Mouse (Mus musculus) forebrain, embryonic 13.5 days (tissue): ENCODE measurements around the gene Zfp334. TPM values are rescaled to one million over a fixed set of nuclear protein-coding genes. Genes with fewer than 3 reads are reported as not detected.

ENCODE experiments used
- ATAC-seq: fragments of 200-750 bp; cut with Nextera tagmentation; 2 replicates; pipeline ENCODE4 v1.8.0; 2017
- H3K27ac ChIP-seq: fragments of 300-500 bp; sonication (generic); 2 replicates; pipeline ENCODE4 v1.5.1; 2015; ENCODE audit warnings: inconsistent platforms, mild to moderate bottlenecking, moderate library complexity
- H3K27me3 ChIP-seq: fragments of 300-500 bp; sonication (generic); 2 replicates; pipeline ENCODE4 v1.6.1; 2015; ENCODE audit warnings: mild to moderate bottlenecking, inconsistent platforms
- H3K36me3 ChIP-seq: fragments of 300-500 bp; sonication (generic); 2 replicates; pipeline ENCODE4 v1.6.1; 2015; ENCODE audit warnings: mild to moderate bottlenecking, inconsistent platforms; ENCODE audit not compliant: poor library complexity, severe bottlenecking
- H3K4me1 ChIP-seq: fragments of 300-500 bp; sonication (generic); 2 replicates; pipeline ENCODE4 v1.6.1; 2015; ENCODE audit warnings: inconsistent platforms
- H3K4me2 ChIP-seq: fragments of 300-500 bp; sonication (generic); 2 replicates; pipeline ENCODE4 v1.6.1; 2015; ENCODE audit warnings: inconsistent platforms, mild to moderate bottlenecking, moderate library complexity
- H3K4me3 ChIP-seq: fragments of 300-500 bp; sonication (generic); 2 replicates; pipeline ENCODE4 v1.5.1; 2015; ENCODE audit warnings: mild to moderate bottlenecking, inconsistent platforms
- H3K9ac ChIP-seq: fragments of 300-500 bp; sonication (generic); 2 replicates; pipeline ENCODE4 v1.6.1; 2015; ENCODE audit warnings: mild to moderate bottlenecking, inconsistent platforms
- H3K9me3 ChIP-seq: fragments of 300-500 bp; sonication (generic); replicated peaks from 2 replicates; pipeline ENCODE4 v1.6.1; 2016; ENCODE audit warnings: inconsistent platforms
- WGBS: fragments of 180-500 bp; shearing (Covaris S2); methylation state at CpG from one replicate; pipeline ENCODE4 v1.1.7; 2015; 5-methylcytosine and 5-hydroxymethylcytosine counted together
- polyA plus RNA-seq: library from polyadenylated mRNA; unstranded; fragments of >200 nt; fragmentation: Nextera tagmentation; extraction: Ambion mirVana; gene quantifications from 2 replicates; pipeline ENCODE4 v1.2.1, GENCODE M21; 2015

Zfp334 gene
- 13.6 and 15.5 TPM in 2 replicates for polyA plus RNA-seq

DNA sequence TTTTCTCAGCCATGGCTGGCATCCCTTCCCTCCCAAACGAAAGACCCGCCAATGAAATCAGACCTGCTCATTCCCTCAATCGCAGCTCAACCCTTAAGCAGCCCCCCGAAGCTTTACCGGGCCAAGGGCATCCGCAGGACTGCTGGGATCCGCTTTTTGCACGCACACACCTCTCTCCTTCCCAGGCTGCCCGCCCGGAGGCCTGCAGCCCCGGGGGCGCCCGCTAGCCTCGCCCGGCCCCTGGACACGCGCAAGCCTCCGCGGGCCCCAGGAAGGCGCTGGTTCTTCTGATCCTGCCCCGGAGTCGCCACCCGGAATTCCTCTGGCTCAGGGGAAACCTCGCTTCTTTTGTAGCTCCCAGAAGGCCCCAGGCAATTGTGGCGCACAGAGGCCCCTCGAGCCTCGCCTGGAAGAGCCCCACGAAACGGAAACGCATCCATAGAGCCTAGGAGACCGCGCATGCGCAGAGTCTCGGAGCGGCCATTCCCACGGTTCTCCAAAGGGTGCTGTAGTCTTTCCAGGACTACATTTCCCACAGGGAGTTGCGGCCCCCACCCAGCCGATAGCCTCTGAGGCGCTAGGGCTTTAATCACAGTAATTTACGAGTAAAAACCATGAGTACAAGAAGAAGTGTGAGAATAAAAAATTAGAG, at the start of gene Zfp334:
Zfp334 (minus strand) TSS at position 416 of the 652 bp plus-strand sequence.
- under 1% methylated on average over 40 of the region's 40 CpGs for WGBS

DNA sequence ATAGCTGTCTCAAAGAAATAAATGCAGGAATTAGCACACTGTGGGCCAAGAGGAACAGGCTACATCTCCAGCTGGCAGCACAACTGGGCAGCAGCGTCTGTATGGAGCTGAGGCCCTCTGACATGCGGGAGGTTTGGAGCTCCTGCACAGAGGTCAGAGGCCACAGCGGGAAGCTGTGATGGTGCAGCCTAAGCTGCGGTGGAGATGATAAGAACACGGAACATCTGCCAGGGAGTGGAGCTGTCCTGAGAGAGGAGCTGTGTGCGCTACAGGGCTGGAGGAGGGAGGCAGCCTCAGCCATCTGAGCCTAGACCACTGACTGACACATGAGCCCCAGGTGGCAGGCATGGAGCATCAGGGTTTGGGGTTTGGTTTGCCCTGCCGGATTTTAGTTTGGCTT, 40.6 kb upstream of the Zfp334 start:
- ATAC-seq = no peak
- no peak overlapping the region for H3K27ac ChIP-seq
- H3K9ac ChIP-seq = no peak overlapping the region
- no peaks in the 10 kb centered on the region for H3K9me3 ChIP-seq
- 70% methylated on average over 7 of the region's 7 CpGs for WGBS
- no peaks in the 10 kb centered on the region for H3K36me3 ChIP-seq
- no peaks in the 10 kb centered on the region for H3K27me3 ChIP-seq
- H3K4me2 ChIP-seq = no peak overlapping the region
- no peaks in the 10 kb centered on the region for H3K4me1 ChIP-seq
- H3K4me3 ChIP-seq = no peak overlapping the region

More for the DNA sequence above, at the start of gene Zfp334:
- peaks cover 24% of the 10 kb centered on the region for H3K4me1 ChIP-seq
- H3K9ac ChIP-seq = peak within 1 kb of the TSS; percentile 96
- no peaks in the 10 kb centered on the region for H3K9me3 ChIP-seq
- H3K4me2 ChIP-seq = peak within 1 kb of the TSS; percentile 87
- H3K27me3 ChIP-seq = no peaks in the 10 kb centered on the region
- peak within 1 kb of the TSS; percentile 96 for H3K27ac ChIP-seq
- peak; percentile 93 for ATAC-seq
- H3K36me3 ChIP-seq = peaks cover 38% of the 10 kb centered on the region
- peak within 1 kb of the TSS; percentile 86 for H3K4me3 ChIP-seq

DNA sequence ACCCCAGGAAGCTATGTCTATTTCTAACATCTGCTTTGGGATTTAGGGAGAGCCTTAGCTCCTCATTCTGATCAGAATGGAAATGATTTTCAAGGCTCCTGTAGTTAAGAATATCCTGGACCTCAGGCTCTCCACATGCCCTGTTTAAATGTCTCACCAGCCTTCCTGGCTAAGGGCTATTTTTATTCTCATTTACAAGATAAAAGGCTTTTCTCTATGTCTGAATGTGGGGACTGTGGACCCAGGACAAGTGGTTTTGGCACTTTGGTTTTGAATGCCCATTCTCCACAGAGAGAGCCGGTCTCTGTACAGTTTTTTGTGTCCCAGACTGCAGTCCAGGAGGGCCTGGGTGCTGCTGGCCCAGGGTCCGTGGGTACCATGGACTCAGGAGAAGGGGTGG, 32.1 kb upstream of the Zfp334 start:
- Histone ChIP-seq H3K4me1 (peaks cover 45% of the 10 kb centered on the region), H3K4me3 (no peak overlapping the region), H3K9ac (peak overlapping the region; percentile 22; the same call in 1 of the 2 replicates), H3K27ac (peak overlapping the region; percentile 85), H3K9me3 (no peaks in the 10 kb centered on the region), H3K27me3 (no peaks in the 10 kb centered on the region), H3K4me2 (peak overlapping the region; percentile 1; the same call in 1 of the 2 replicates), H3K36me3 (no peaks in the 10 kb centered on the region)
- ATAC-seq = 0 out of 2 replicates have a peak, but pooled peaks have one; percentile 39
- whole genome bisulfite sequencing = 30% methylated on average over 2 of the region's 2 CpGs

DNA sequence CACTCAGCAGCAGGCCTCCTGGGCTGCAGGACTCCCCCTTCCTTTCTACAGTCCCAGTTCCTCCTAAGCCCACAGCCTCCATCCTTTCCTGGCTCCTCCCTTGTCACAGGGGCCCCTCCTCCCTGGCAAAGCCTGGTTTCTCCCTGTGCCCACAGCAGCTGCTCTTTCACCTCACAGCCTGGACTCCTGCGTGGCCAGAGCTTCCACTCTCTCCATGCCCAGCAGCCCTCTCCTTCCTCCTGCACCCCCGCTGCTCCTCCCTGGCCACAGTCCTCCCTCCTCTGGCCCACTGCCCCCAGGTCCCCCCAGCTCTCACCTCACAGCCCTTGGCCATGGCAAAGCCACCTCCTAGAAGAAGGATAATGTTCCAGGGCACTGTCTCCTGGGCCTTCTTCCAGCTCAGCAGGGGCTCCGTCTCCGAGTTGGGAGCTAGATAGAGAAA, 31.6 kb upstream of the Zfp334 start:
- peak overlapping the region; percentile 22; the same call in 1 of the 2 replicates for H3K9ac ChIP-seq
- peak overlapping the region; percentile 85 for H3K27ac ChIP-seq
- no peaks in the 10 kb centered on the region for H3K36me3 ChIP-seq
- peak overlapping the region; percentile 1; the same call in 1 of the 2 replicates for H3K4me2 ChIP-seq
- ATAC-seq = peak; percentile 43; the same call in 1 of the 2 replicates
- 54% methylated on average over 4 of the region's 4 CpGs for WGBS
- no peak overlapping the region for H3K4me3 ChIP-seq
- H3K4me1 ChIP-seq = peaks cover 49% of the 10 kb centered on the region
- no peaks in the 10 kb centered on the region for H3K9me3 ChIP-seq
- no peaks in the 10 kb centered on the region for H3K27me3 ChIP-seq

DNA sequence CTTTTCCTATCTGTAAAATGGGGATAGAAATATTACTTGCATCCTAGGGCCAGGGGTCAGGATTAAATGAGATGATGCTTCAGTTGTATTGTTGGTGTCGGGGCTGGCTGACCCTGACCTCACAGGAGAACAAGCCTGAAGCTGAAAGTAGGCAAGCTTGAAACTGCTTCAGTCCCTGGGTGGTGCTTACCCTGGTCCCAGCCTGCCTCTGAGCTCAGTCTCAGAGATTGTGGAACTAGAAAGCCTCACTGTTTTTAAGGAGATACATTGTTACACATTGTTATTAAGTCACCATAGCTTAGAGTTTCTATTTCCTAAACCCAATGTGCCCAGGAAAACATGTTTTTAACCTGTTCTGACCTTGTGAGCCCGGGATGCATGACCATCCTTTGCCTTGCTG, 30.5 kb upstream of the Zfp334 start:
- H3K4me1 ChIP-seq = peaks cover 53% of the 10 kb centered on the region
- H3K27me3 ChIP-seq = no peaks in the 10 kb centered on the region
- no peak overlapping the region for H3K4me3 ChIP-seq
- no peaks in the 10 kb centered on the region for H3K9me3 ChIP-seq
- H3K4me2 ChIP-seq = no peak overlapping the region
- 88% methylated on average over 2 of the region's 2 CpGs for WGBS
- ATAC-seq = no peak
- no peaks in the 10 kb centered on the region for H3K36me3 ChIP-seq
- H3K27ac ChIP-seq = no peak overlapping the region
- H3K9ac ChIP-seq = no peak overlapping the region

DNA sequence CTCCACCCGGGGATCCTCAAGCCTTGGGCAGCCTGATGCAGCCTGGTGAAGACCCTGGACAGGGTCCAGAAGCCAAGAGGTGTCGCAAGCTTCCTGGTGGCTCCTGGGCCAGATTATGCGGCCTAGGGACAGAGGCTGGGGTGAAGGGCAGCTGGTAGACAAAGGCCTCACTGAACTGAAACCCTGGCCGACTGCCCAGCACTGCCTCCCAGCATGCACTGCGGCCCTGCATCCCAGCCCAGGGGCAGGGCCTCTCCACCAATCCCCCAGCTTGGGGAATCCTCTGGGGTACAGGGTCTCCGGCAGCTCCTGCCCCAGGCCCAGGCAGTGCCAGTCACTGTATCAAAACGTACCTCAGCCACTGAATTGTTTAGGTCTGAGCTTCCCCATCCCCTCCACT, 29.2 kb upstream of the Zfp334 start:
- Histone ChIP-seq H3K27me3 (no peaks in the 10 kb centered on the region), H3K9ac (0 out of 2 replicates have a peak overlapping the region, but pooled peaks have one; percentile 6), H3K9me3 (no peaks in the 10 kb centered on the region), H3K27ac (peak overlapping the region; percentile 75), H3K36me3 (no peaks in the 10 kb centered on the region), H3K4me2 (no peak overlapping the region; the same call in 1 of the 2 replicates), H3K4me3 (no peak overlapping the region), H3K4me1 (peaks cover 53% of the 10 kb centered on the region)
- WGBS = 31% methylated on average over 7 of the region's 7 CpGs
- ATAC-seq = peak; percentile 54

DNA sequence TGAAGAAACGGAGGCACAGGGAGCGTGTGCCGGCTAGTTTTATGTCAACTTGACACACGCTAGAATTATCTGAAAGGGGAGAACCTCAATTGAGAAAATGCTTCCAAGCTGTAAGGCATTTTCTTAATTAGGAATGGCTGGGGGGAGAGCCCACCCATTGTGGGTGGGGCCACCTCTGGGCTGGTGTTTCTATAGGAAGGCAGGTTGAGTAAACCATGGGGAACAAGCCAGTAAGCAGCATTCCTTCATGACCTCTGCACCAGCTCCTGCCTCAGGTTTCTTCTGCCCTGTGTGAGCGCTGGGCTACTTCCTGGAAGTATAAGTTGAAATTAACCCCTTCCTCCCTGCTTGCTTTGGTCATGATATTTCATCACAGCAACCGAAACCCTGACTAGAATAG, 27.7 kb upstream of the Zfp334 start:
- WGBS = 49% methylated on average over 6 of the region's 6 CpGs
- Histone ChIP-seq H3K4me2 (no peak overlapping the region), H3K27me3 (no peaks in the 10 kb centered on the region), H3K4me3 (no peak overlapping the region), H3K9me3 (no peaks in the 10 kb centered on the region), H3K27ac (no peak overlapping the region), H3K36me3 (no peaks in the 10 kb centered on the region), H3K9ac (no peak overlapping the region), H3K4me1 (peaks cover 53% of the 10 kb centered on the region)
- ATAC-seq = no peak

DNA sequence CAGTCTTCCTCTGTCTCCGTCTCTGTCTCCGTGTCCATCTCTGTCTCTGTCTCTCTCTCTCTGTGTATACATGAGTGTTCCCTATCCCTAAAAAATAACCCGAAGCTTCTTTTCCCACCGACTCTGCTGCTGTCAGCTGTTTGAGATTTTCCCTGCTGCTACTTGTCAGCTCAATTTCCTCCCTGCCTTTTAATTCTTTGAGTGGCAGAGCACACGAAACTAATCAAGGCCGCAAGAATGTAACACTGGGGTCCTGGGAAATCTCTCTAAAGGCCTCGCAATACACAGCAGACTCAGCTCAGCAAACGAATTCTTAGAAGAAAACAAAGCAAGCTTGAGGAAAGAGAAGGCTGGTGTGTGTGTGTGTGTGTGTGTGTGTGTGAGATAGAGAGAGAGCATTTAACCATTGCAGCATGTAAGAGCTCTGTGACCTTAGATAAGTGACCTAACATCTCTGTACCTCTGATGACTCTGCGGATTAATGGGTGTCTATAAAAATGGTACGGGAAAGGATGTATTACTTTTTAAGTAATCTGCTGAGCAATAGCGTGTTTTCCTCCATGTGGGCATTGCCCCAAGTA, 27.2 kb upstream of the Zfp334 start:
- Histone ChIP-seq H3K36me3 (no peaks in the 10 kb centered on the region), H3K27me3 (no peaks in the 10 kb centered on the region), H3K9me3 (no peaks in the 10 kb centered on the region), H3K9ac (no peak overlapping the region; the same call in 1 of the 2 replicates), H3K4me3 (no peak overlapping the region), H3K4me1 (peaks cover 47% of the 10 kb centered on the region), H3K4me2 (no peak overlapping the region), H3K27ac (0 out of 2 replicates have a peak overlapping the region, but pooled peaks have one; percentile 3)
- WGBS = 34% methylated on average over 11 of the region's 11 CpGs
- no peak for ATAC-seq

DNA sequence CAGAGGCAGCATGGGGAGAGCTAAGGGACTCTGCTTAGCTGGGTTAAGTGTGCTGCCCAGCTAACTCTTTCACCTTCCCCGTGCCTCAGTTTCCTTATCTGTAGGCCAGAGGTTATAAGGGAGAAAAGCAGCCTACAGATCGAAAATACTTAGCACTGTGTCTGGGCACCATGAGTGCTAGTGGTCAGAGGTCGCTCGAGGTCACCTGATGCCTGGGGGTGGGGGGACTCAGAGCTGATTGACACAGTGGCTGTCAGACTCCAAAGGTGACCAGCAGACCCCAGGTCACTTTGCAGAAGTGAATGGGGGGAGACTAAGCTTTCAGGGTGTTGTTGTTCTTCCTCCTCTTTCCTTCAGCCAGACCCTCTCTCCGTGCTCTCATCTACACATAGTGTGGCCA, 26.3 kb upstream of the Zfp334 start:
- Histone ChIP-seq H3K27ac (peak overlapping the region; percentile 3; the same call in 1 of the 2 replicates), H3K9me3 (no peaks in the 10 kb centered on the region), H3K4me3 (no peak overlapping the region), H3K4me2 (no peak overlapping the region), H3K9ac (no peak overlapping the region), H3K4me1 (peaks cover 38% of the 10 kb centered on the region), H3K36me3 (no peaks in the 10 kb centered on the region), H3K27me3 (no peaks in the 10 kb centered on the region)
- WGBS = 81% methylated on average over 5 of the region's 5 CpGs
- ATAC-seq = no peak

DNA sequence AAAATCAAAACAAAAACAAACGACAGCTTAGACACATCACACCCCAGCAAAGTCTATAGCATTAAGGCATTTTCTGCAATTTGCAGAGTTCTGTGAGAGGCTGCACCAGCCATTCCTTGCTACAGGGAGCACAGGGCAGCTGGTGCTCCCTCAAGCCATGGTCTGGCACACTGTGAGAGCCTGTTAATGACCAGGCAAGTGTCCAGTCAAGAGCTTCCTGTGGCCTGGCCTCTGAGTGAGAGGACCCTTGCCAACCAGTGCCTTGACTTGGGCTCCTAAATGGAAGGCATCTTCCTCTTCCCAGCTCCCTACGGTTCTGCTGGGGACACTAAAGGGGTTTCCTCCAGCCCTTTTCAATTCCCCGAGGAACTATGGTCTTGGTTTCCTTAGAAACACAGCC, 25.8 kb upstream of the Zfp334 start:
- no peaks in the 10 kb centered on the region for H3K36me3 ChIP-seq
- H3K4me1 ChIP-seq = peaks cover 34% of the 10 kb centered on the region
- H3K9me3 ChIP-seq = no peaks in the 10 kb centered on the region
- no peak for ATAC-seq
- H3K27ac ChIP-seq = no peak overlapping the region
- H3K4me2 ChIP-seq = no peak overlapping the region
- H3K9ac ChIP-seq = no peak overlapping the region
- H3K27me3 ChIP-seq = no peaks in the 10 kb centered on the region
- WGBS = 40% methylated on average over 3 of the region's 3 CpGs
- no peak overlapping the region for H3K4me3 ChIP-seq

DNA sequence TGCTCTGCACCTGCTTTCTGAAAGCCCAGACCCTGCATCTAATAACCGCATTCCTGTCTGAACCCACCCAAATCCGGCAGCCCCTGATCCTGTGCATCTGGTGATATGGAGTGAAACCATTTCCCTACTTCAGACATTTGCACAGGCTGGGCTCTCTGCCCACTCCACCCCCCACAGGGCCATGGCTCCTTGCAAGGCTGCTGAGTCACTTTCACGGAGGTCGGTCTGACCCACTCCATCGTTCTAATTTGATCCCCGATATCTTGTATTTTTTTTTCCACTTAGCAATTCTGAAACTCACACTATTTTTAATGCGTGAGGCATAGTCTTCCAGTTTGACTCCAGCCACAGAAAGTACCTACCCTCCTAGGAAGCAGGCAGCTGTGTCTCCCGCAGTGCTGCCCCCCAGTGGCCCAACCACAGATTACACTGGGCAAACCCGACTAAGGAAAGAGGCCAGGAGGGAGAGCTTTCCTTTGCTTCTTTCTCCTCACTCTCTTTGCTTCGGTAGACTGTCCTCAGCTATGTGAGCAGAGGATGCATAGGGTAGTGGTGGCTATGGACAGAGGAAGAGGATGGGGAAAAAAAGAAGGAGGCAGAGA, 19.7 kb upstream of the Zfp334 start:
- Histone ChIP-seq H3K9me3 (no peaks in the 10 kb centered on the region), H3K27me3 (no peaks in the 10 kb centered on the region), H3K27ac (no peak overlapping the region), H3K4me1 (no peaks in the 10 kb centered on the region), H3K9ac (no peak overlapping the region), H3K4me3 (no peak overlapping the region), H3K36me3 (no peaks in the 10 kb centered on the region), H3K4me2 (no peak overlapping the region)
- 45% methylated on average over 10 of the region's 10 CpGs for WGBS
- ATAC-seq = no peak

DNA sequence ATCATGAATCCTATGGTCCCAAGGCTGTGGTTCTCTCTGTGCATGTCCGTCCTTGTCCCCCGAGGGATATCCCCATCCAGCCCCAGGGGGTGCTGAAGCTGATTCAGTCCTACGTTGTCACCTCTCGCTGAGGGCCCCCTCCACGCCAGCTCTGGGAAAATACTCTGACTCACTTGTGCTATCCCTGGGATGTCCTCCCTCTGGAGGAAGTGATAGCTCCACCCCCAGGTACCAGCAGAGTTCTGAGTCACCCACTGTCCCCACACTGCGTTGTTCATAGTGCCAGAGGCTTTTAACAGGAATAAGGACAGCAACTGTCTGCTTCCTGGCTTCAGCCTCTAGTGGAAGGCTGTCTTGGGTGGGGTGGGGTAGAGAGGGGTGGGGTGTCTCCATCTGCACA, 17.3 kb upstream of the Zfp334 start:
- Histone ChIP-seq H3K9ac (no peak overlapping the region), H3K36me3 (no peaks in the 10 kb centered on the region), H3K27me3 (no peaks in the 10 kb centered on the region), H3K4me2 (no peak overlapping the region), H3K4me1 (no peaks in the 10 kb centered on the region; the same call in 1 of the 2 replicates), H3K4me3 (no peak overlapping the region), H3K27ac (no peak overlapping the region), H3K9me3 (no peaks in the 10 kb centered on the region)
- WGBS = 68% methylated on average over 6 of the region's 6 CpGs
- no peak for ATAC-seq
